Mouse (Mus musculus): Measurements from ENCODE around the gene I830077J02Rik. TPM values are rescaled to one million over a fixed set of nuclear protein-coding genes. Genes with fewer than 3 reads are reported as not detected.
A peak's percentile ranks its signal among the peaks of the same experiment; 100 is the strongest.

I830077J02Rik gene
- polyA plus RNA-seq, 1 experiment from 2014 or later, result 2.3 TPM

GRCm38 (mm10) chr3:105891760-105892571 lies 40.5 kb downstream of the I830077J02Rik start:
- Histone ChIP-seq H3K9me3 (no peaks in the 10 kb centered on the region), H3K27ac (replicated peaks) (peak overlapping the region; percentile 36), H3K4me3 (no peak overlapping the region), H3K9ac (no peak overlapping the region), H3K4me2 (peak overlapping the region; percentile 9; the same call in 1 of the 2 replicates), H3K27me3 (replicated peaks) (0 out of 2 replicates have a peak, but pooled peaks cover 4% of the 10 kb centered on the region), H3K36me3 (no peaks in the 10 kb centered on the region), H3K4me1 (peaks cover 60% of the 10 kb centered on the region)
- no peak for ATAC-seq (ENCODE audit: extremely low read depth, insufficient number of reproducible peaks, low FRiP score, low TSS enrichment)
- WGBS, result 63% methylated on average over 10 of the region's 10 CpGs

GRCm38 (mm10) chr3:105891141-105891540 lies 41.3 kb downstream of the I830077J02Rik start:
- Histone ChIP-seq H3K4me1 (peaks cover 60% of the 10 kb centered on the region), H3K4me2 (no peak overlapping the region), H3K4me3 (no peak overlapping the region), H3K27ac (replicated peaks) (peak overlapping the region; percentile 36; the same call in 1 of the 2 replicates), H3K9me3 (no peaks in the 10 kb centered on the region), H3K36me3 (no peaks in the 10 kb centered on the region), H3K27me3 (replicated peaks) (0 out of 2 replicates have a peak, but pooled peaks cover under 1% of the 10 kb centered on the region), H3K9ac (no peak overlapping the region)
- WGBS, result 61% methylated on average over 3 of the region's 3 CpGs
- ATAC-seq (ENCODE audit: extremely low read depth, insufficient number of reproducible peaks, low FRiP score, low TSS enrichment), result no peak

DNA sequence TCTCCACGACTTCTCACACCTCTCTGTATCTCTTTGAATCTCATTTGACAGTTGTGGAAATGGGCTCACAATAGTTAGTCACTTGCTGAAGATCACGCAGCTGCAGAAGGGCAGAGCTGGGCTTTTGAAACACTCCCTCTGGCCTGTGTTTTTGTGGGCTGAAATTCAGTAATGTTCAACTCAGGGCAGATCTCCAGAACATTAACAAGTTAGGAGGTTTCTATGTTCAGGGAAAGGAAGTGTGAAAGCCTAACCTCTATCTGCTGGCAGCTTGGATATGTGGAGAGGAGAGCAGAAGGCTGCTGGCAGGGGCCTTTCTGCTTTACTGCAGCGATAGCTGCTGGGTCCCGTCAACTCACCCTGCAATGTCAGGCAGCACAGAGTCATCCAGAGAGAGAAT lies 42.2 kb downstream of the I830077J02Rik start:
- H3K27me3 ChIP-seq (replicated peaks), result no peaks in the 10 kb centered on the region
- H3K4me2 ChIP-seq, result no peak overlapping the region
- no peak overlapping the region for H3K27ac ChIP-seq (replicated peaks)
- no peak for ATAC-seq (ENCODE audit: extremely low read depth, insufficient number of reproducible peaks, low FRiP score, low TSS enrichment)
- no peak overlapping the region for H3K9ac ChIP-seq
- WGBS, result 48% methylated on average over 4 of the region's 4 CpGs
- H3K9me3 ChIP-seq, result no peaks in the 10 kb centered on the region
- no peaks in the 10 kb centered on the region for H3K36me3 ChIP-seq
- peaks cover 56% of the 10 kb centered on the region for H3K4me1 ChIP-seq
- no peak overlapping the region for H3K4me3 ChIP-seq

DNA sequence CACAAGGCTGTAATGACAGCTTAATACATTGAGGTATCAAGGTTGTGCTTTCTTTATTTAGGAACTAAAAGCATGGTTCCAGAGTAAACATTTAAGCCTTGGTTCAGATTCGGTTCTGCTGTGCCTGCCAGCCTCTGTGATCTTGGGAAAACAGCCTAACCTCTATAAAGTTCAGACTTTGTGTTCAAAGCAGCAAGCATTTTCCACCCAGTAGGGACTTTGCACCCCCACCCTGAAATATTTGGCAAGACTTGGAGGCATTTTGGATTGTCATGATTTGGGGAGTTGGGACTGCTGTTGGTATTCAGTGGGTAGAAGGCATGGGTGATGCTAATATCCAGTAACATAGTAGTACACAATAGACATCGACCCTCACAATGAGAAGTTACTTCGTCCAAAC lies 43.5 kb downstream of the I830077J02Rik start:
- H3K27ac ChIP-seq (replicated peaks), result no peak overlapping the region
- H3K9me3 ChIP-seq, result no peaks in the 10 kb centered on the region
- no peaks in the 10 kb centered on the region for H3K36me3 ChIP-seq
- no peak overlapping the region for H3K4me2 ChIP-seq
- no peak overlapping the region for H3K4me3 ChIP-seq
- ATAC-seq (ENCODE audit: extremely low read depth, insufficient number of reproducible peaks, low FRiP score, low TSS enrichment), result no peak
- H3K27me3 ChIP-seq (replicated peaks), result no peaks in the 10 kb centered on the region
- H3K4me1 ChIP-seq, result peaks cover 43% of the 10 kb centered on the region
- H3K9ac ChIP-seq, result no peak overlapping the region
- 74% methylated on average over 3 of the region's 3 CpGs for WGBS

GRCm38 (mm10) chr3:105883111-105883510 lies 49.4 kb downstream of the I830077J02Rik start:
- H3K4me2 ChIP-seq, result no peak overlapping the region
- no peak overlapping the region for H3K9ac ChIP-seq
- no peaks in the 10 kb centered on the region for H3K36me3 ChIP-seq
- ATAC-seq (ENCODE audit: extremely low read depth, insufficient number of reproducible peaks, low FRiP score, low TSS enrichment), result no peak
- no peak overlapping the region for H3K4me3 ChIP-seq
- 75% methylated on average over 2 of the region's 2 CpGs for WGBS
- H3K27ac ChIP-seq (replicated peaks), result no peak overlapping the region
- H3K27me3 ChIP-seq (replicated peaks), result 0 out of 2 replicates have a peak, but pooled peaks cover 19% of the 10 kb centered on the region
- peaks cover 3% of the 10 kb centered on the region; the same call in 1 of the 2 replicates for H3K4me1 ChIP-seq
- no peaks in the 10 kb centered on the region for H3K9me3 ChIP-seq

DNA sequence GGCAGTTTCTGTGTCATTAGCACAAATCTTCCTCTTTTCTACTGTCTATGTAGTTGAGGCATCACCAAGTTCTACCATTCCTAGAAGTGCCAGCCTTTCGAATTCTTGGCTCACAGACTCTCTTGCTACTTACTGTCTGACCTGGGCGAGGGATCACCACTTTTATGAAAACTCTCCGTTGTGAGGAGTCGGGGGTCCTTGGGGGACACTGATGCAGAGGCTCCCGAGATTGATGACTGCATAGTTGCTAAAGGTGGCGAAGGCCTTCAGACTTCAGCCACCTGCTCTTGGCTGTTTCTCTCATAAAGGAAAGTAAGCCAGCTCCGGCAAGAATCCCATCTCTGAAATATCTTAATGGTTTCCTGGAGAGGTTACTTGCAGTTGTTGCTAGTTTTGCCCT lies 50.4 kb downstream of the I830077J02Rik start:
- no peak overlapping the region for H3K9ac ChIP-seq
- no peak overlapping the region for H3K4me2 ChIP-seq
- 83% methylated on average over 7 of the region's 7 CpGs for WGBS
- H3K4me1 ChIP-seq, result peaks cover 8% of the 10 kb centered on the region; the same call in 1 of the 2 replicates
- H3K36me3 ChIP-seq, result no peaks in the 10 kb centered on the region
- no peak overlapping the region for H3K27ac ChIP-seq (replicated peaks)
- no peaks in the 10 kb centered on the region for H3K9me3 ChIP-seq
- peaks cover 26% of the 10 kb centered on the region; the same call in 1 of the 2 replicates for H3K27me3 ChIP-seq (replicated peaks)
- H3K4me3 ChIP-seq, result no peak overlapping the region
- no peak for ATAC-seq (ENCODE audit: extremely low read depth, insufficient number of reproducible peaks, low FRiP score, low TSS enrichment)

DNA sequence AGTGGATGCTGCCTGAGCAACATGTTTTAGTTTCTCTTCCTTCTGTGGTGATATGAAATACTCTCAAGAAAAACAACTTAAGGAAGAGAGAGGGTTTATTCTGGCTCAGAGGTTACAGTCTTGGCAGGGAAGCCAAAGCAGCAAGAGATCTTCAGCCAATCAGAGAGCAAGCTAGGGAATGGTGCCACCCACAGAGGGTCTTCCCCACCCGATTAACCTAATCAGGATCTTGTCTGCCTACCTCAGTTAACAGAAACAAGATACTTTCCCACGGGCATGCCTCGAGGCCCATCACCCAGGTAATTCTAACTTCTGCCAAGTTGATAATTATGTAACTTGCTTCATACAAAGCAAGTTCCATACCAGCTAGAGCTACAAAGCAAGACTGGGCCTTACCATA lies 52.0 kb downstream of the I830077J02Rik start:
- Histone ChIP-seq H3K9me3 (no peaks in the 10 kb centered on the region), H3K36me3 (no peaks in the 10 kb centered on the region), H3K27me3 (replicated peaks) (peaks cover 31% of the 10 kb centered on the region; the same call in 1 of the 2 replicates), H3K4me1 (peaks cover 20% of the 10 kb centered on the region), H3K9ac (no peak overlapping the region), H3K4me2 (no peak overlapping the region), H3K27ac (replicated peaks) (no peak overlapping the region), H3K4me3 (no peak overlapping the region)
- 30% methylated on average over 3 of the region's 3 CpGs for WGBS
- ATAC-seq (ENCODE audit: extremely low read depth, insufficient number of reproducible peaks, low FRiP score, low TSS enrichment), result no peak

GRCm38 (mm10) chr3:105878751-105879150 lies 53.7 kb downstream of the I830077J02Rik start:
- 79% methylated on average over 8 of the region's 8 CpGs for WGBS
- H3K4me1 ChIP-seq, result peaks cover 20% of the 10 kb centered on the region
- H3K27me3 ChIP-seq (replicated peaks), result peaks cover 31% of the 10 kb centered on the region; the same call in 1 of the 2 replicates
- no peaks in the 10 kb centered on the region for H3K36me3 ChIP-seq
- H3K27ac ChIP-seq (replicated peaks), result no peak overlapping the region
- no peak overlapping the region for H3K4me3 ChIP-seq
- no peak overlapping the region for H3K9ac ChIP-seq
- no peak for ATAC-seq (ENCODE audit: extremely low read depth, insufficient number of reproducible peaks, low FRiP score, low TSS enrichment)
- no peak overlapping the region for H3K4me2 ChIP-seq
- H3K9me3 ChIP-seq, result no peaks in the 10 kb centered on the region

DNA sequence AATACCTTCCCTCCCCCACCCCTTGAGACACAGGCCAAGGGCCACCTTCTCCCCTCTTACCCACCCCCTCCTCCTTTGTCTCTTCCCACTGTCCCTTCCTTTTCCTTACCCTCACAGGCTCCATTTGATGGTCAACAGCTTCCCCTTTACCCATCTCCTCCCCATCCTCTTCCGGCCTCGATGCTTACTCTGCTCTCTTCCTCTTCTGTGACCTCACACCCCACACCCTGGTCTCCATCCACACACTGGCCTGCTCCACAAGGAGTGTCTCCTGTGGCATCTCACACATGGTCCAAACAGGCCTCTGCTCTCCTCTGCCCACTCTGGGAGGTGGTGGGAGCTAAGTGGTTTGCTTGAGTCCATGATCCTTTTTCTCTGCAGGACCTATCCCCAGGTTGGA lies 54.5 kb downstream of the I830077J02Rik start:
- H3K4me3 ChIP-seq, result no peak overlapping the region
- H3K36me3 ChIP-seq, result no peaks in the 10 kb centered on the region
- WGBS, result 87% methylated on average over 2 of the region's 2 CpGs
- H3K27ac ChIP-seq (replicated peaks), result no peak overlapping the region
- H3K4me2 ChIP-seq, result no peak overlapping the region
- ATAC-seq (ENCODE audit: extremely low read depth, insufficient number of reproducible peaks, low FRiP score, low TSS enrichment), result no peak
- no peaks in the 10 kb centered on the region for H3K9me3 ChIP-seq
- H3K4me1 ChIP-seq, result peaks cover 21% of the 10 kb centered on the region
- peaks cover 31% of the 10 kb centered on the region; the same call in 1 of the 2 replicates for H3K27me3 ChIP-seq (replicated peaks)
- H3K9ac ChIP-seq, result no peak overlapping the region

DNA sequence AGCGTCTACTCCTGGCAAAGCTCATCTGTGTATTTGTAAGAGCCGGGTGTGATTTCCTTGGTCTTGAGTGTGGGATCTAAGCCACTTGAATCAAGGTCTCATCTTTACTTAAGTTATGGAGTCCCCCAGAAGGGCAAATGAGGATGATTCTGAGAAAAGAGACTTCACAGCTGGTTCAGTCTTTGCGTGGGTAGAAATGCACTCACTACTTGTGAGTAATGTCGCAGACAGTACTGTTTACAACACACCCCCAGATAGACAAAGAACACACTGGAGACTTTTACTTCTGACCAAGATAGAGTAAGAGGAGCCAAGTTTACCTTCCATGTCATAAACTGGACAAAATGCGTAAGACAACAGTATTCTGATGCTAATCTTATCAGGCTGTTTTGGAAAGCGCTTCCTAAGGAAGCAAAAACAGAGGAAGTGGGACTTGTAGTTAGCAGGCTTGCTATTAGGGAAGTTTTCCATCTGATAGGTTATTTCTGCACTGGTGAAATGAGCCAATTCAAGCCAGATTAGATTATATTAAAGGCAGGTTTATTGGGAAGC lies 55.1 kb downstream of the I830077J02Rik start:
- no peak overlapping the region for H3K4me3 ChIP-seq
- peaks cover 27% of the 10 kb centered on the region for H3K4me1 ChIP-seq
- no peaks in the 10 kb centered on the region for H3K36me3 ChIP-seq
- no peak overlapping the region for H3K9ac ChIP-seq
- H3K27ac ChIP-seq (replicated peaks), result no peak overlapping the region
- 75% methylated on average over 6 of the region's 6 CpGs for WGBS
- H3K27me3 ChIP-seq (replicated peaks), result peaks cover 31% of the 10 kb centered on the region; the same call in 1 of the 2 replicates
- ATAC-seq (ENCODE audit: extremely low read depth, insufficient number of reproducible peaks, low FRiP score, low TSS enrichment), result no peak
- H3K4me2 ChIP-seq, result no peak overlapping the region
- H3K9me3 ChIP-seq, result no peaks in the 10 kb centered on the region

- WGBS, result 53% methylated on average over 5 of the region's 5 CpGs
- Histone ChIP-seq H3K4me3 (no peak overlapping the region), H3K9ac (no peak overlapping the region), H3K4me1 (peaks cover 36% of the 10 kb centered on the region), H3K27ac (replicated peaks) (0 out of 2 replicates have a peak overlapping the region, but pooled peaks have one; percentile 24), H3K9me3 (no peaks in the 10 kb centered on the region), H3K36me3 (no peaks in the 10 kb centered on the region), H3K27me3 (replicated peaks) (peaks cover 27% of the 10 kb centered on the region; the same call in 1 of the 2 replicates), H3K4me2 (no peak overlapping the region)
- no peak for ATAC-seq (ENCODE audit: extremely low read depth, insufficient number of reproducible peaks, low FRiP score, low TSS enrichment)
These were observed 56.4 kb downstream of the I830077J02Rik start for GRCm38 (mm10) chr3:105876022-105876421.

Data from heart, embryonic 13.5 days (tissue).